Mouse (Mus musculus) frontal cortex, postnatal 14 days (tissue): ENCODE data around the gene Speer4b.
"Not testable (repeated sequence)": the region's sequence is repeated elsewhere in the genome, so short reads cannot be mapped to it uniquely, and the experiment has no call there.

ENCODE experiments used
- DNase-seq, 2 experiments: peaks; one replicate each; pipeline ENCODE4 v3.0.0; 2022; ENCODE audit warnings: low spot score in 2 of 2

Speer4b gene

GRCm38 (mm10) chr5:27501338-27501737, at the start of gene Speer4b:
Gene Speer4b, minus strand, starts transcription at chr5:27501438.
- DNase-seq: not testable (repeated sequence)

DNA sequence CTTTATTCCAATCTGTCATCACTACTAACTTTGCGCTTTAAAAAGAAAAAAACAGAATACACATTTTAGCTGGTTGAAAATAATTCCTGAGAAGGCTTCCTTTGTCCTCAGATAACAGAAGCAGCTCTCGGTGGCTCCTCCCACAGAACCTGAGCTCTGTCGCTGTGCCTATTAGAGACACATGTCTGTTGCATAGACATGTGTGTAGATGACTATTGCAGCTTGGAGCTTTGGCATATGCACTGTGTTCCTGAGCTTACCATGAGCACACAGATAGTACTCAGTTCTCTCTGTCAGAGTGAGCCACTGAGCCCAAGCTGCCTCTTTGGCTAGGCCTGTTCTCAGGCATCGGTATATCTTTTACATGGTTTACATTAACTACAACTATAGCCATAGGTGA, 48.1 kb upstream of the Speer4b start:
- DNase-seq: no peak

- DNase-seq: no peak
Measured at GRCm38 (mm10) chr5:27544816-27545270, 43.6 kb upstream of the Speer4b start.

- DNase-seq: no peak
Measured at GRCm38 (mm10) chr5:27526906-27527305, 25.7 kb upstream of the Speer4b start.

DNA sequence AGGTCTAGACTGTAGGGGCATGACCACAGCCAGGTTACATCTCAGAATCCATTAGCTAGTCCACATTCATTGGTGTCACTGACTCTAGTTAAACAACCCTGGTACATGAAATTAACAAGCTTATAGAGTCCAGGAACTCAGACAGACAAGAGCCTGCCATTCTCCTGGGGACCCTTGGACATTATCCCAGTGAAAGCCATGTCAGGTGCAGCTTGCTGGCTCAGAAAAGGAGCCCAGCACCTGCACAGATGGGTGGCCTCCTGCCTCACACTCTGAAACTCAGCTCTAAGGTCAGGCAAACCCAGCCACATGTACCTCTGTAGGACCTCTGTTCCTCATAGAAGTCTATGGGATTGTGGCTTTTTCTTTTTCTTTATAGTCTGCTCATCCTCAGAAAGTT, 17.5 kb upstream of the Speer4b start:
- DNase-seq: no peak

DNA sequence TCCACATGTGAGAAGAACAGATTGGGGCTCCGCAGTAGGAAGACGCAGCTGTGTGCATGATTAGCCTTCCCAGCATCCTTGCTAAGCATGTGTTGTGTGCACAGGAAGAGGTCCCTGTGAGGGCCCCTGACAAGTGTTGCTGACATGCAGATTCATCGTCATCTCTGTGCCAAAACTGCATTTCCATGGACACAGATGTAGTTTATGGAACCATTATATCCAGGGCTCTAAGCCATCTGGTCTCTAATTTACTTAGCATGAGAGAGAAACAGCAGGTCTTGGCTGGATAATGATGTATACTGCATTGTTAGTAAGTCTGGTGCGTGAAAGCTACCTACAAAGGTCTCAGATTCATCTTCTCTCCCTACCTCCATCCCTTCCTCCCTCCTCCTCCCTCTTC, 10.3 kb downstream of the Speer4b start:
- DNase-seq: no peak

- DNase-seq: no peak
Measured at GRCm38 (mm10) chr5:27486138-27486537, 15.1 kb downstream of the Speer4b start.

- no peak for DNase-seq
Measured at GRCm38 (mm10) chr5:27481706-27482105, 19.5 kb downstream of the Speer4b start.

- no peak for DNase-seq
Measured at GRCm38 (mm10) chr5:27474964-27475465, 26.2 kb downstream of the Speer4b start.

DNA sequence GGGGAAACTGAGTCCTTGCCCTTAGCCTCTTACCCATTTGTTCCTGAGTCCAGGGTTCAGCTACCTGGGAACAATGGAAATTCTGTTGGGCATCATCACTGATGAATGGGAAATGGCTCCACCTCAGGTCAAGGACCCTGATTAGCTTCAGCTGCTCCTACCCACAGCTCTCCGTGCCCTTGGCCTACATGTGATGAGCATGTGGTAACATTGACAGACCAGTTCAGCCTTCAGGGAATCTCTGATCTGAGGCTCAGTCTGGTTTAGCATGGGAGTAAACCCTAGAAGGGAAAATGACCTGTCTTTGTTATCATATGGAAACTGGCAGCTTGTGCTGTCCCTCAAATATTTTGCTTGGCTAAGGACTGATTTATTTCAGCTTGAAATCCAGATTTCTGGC, 43.6 kb downstream of the Speer4b start:
- no peak for DNase-seq

GRCm38 (mm10) chr5:27456981-27457380, 44.3 kb downstream of the Speer4b start:
- no peak for DNase-seq

DNA sequence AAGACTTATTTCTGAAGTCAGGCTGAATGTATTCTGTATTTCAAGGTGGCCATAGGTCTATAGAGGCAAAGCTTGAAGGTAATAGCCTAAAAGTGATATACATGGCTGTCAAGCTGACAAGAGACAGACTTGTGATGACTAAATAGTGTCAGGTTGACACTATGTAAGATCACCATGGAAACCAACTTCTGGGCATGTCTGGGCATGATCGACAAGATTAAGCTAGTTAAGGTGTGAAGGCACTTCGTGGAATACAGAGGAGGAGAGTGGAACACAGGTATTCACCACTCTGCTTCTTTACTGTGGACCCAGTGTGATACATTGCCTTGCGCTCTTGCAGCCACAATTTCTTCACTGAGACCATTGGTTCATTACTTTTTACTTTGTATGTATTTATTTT, 46.9 kb downstream of the Speer4b start:
- DNase-seq: no peak

GRCm38 (mm10) chr5:27453201-27453845, 47.9 kb downstream of the Speer4b start:
- DNase-seq: no peak
